Mouse (Mus musculus): Measurements from ENCODE around the gene Pradc1. TPM values are rescaled to one million over a fixed set of nuclear protein-coding genes. Genes with fewer than 3 reads are reported as not detected.
A peak's percentile ranks its signal among the peaks of the same experiment; 100 is the strongest.

Pradc1 gene
- polyA plus RNA-seq, 1 experiment = 13.9 TPM

GRCm38 (mm10) chr6:85409003-85409402, 42.8 kb downstream of the Pradc1 start:
- no peaks in the 10 kb centered on the region for H3K36me3 ChIP-seq (ENCODE audit: control insufficient read depth, insufficient read depth, low read length)
- H3K27me3 ChIP-seq (ENCODE audit: control insufficient read depth, insufficient read depth, low read length) = peaks cover 3% of the 10 kb centered on the region; the same call in 1 of the 2 replicates
- H3K4me1 ChIP-seq (ENCODE audit: control insufficient read depth, insufficient read depth, insufficient read length) = no peaks in the 10 kb centered on the region
- H3K4me3 ChIP-seq (ENCODE audit: extremely low read depth, insufficient read depth, insufficient read length) = no peak overlapping the region
- no peak for TF ChIP-seq CTCF (IDR thresholded peaks at IDR 0.05; ENCODE audit: extremely low read depth, insufficient read depth, insufficient read length, insufficient replicate concordance)
- no peak for TF ChIP-seq POLR2A (IDR thresholded peaks at IDR 0.05; ENCODE audit: low read depth, low read length)
- no peak for DNase-seq (ENCODE audit: low read depth in 1 of 2, low spot score in 2 of 2)
- whole genome bisulfite sequencing = 7% methylated on average over 31 of the region's 31 CpGs
- H3K27ac ChIP-seq (ENCODE audit: insufficient read depth, low read length) = no peak overlapping the region

- H3K36me3 ChIP-seq (ENCODE audit: control insufficient read depth, insufficient read depth, low read length) = no peaks in the 10 kb centered on the region
- 87% methylated on average over 10 of the region's 10 CpGs for WGBS
- TF ChIP-seq POLR2A (IDR thresholded peaks at IDR 0.05; ENCODE audit: low read depth, low read length) (no peak), CTCF (IDR thresholded peaks at IDR 0.05; ENCODE audit: extremely low read depth, insufficient read depth, insufficient read length, insufficient replicate concordance) (no peak)
- H3K4me3 ChIP-seq (ENCODE audit: extremely low read depth, insufficient read depth, insufficient read length) = no peak overlapping the region
- H3K27ac ChIP-seq (ENCODE audit: insufficient read depth, low read length) = no peak overlapping the region
- no peaks in the 10 kb centered on the region for H3K4me1 ChIP-seq (ENCODE audit: control insufficient read depth, insufficient read depth, insufficient read length)
- DNase-seq (ENCODE audit: low read depth in 1 of 2, low spot score in 2 of 2) = no peak
- H3K27me3 ChIP-seq (ENCODE audit: control insufficient read depth, insufficient read depth, low read length) = no peaks in the 10 kb centered on the region
Observed at GRCm38 (mm10) chr6:85403039-85403438, 48.7 kb downstream of the Pradc1 start.

GRCm38 (mm10) chr6:85402613-85403012, 49.2 kb downstream of the Pradc1 start:
- Histone ChIP-seq H3K27me3 (ENCODE audit: control insufficient read depth, insufficient read depth, low read length) (no peaks in the 10 kb centered on the region), H3K27ac (ENCODE audit: insufficient read depth, low read length) (no peak overlapping the region), H3K4me3 (ENCODE audit: extremely low read depth, insufficient read depth, insufficient read length) (no peak overlapping the region), H3K4me1 (ENCODE audit: control insufficient read depth, insufficient read depth, insufficient read length) (no peaks in the 10 kb centered on the region), H3K36me3 (ENCODE audit: control insufficient read depth, insufficient read depth, low read length) (no peaks in the 10 kb centered on the region)
- 20% methylated on average over 2 of the region's 2 CpGs for WGBS
- no peak for TF ChIP-seq CTCF (IDR thresholded peaks at IDR 0.05; ENCODE audit: extremely low read depth, insufficient read depth, insufficient read length, insufficient replicate concordance)
- no peak for TF ChIP-seq POLR2A (IDR thresholded peaks at IDR 0.05; ENCODE audit: low read depth, low read length)
- DNase-seq (ENCODE audit: low read depth in 1 of 2, low spot score in 2 of 2) = no peak

- no peak for DNase-seq (ENCODE audit: low read depth in 1 of 2, low spot score in 2 of 2)
- H3K4me3 ChIP-seq (ENCODE audit: extremely low read depth, insufficient read depth, insufficient read length) = no peak overlapping the region
- no peaks in the 10 kb centered on the region for H3K36me3 ChIP-seq (ENCODE audit: control insufficient read depth, insufficient read depth, low read length)
- H3K4me1 ChIP-seq (ENCODE audit: control insufficient read depth, insufficient read depth, insufficient read length) = no peaks in the 10 kb centered on the region
- H3K27ac ChIP-seq (ENCODE audit: insufficient read depth, low read length) = no peak overlapping the region
- 57% methylated on average over 5 of the region's 5 CpGs for WGBS
- TF ChIP-seq POLR2A (IDR thresholded peaks at IDR 0.05; ENCODE audit: low read depth, low read length) (no peak), CTCF (IDR thresholded peaks at IDR 0.05; ENCODE audit: extremely low read depth, insufficient read depth, insufficient read length, insufficient replicate concordance) (no peak)
- H3K27me3 ChIP-seq (ENCODE audit: control insufficient read depth, insufficient read depth, low read length) = no peaks in the 10 kb centered on the region
Observed at GRCm38 (mm10) chr6:85399715-85400114, 52.1 kb downstream of the Pradc1 start.

GRCm38 (mm10) chr6:85397165-85397564, 54.6 kb downstream of the Pradc1 start:
- 6% methylated on average over 1 of the region's 1 CpGs for WGBS
- no peaks in the 10 kb centered on the region for H3K4me1 ChIP-seq (ENCODE audit: control insufficient read depth, insufficient read depth, insufficient read length)
- TF ChIP-seq CTCF (IDR thresholded peaks at IDR 0.05; ENCODE audit: extremely low read depth, insufficient read depth, insufficient read length, insufficient replicate concordance) = peak; percentile 42; the same call in 1 of the 2 replicates
- no peak for TF ChIP-seq POLR2A (IDR thresholded peaks at IDR 0.05; ENCODE audit: low read depth, low read length)
- H3K36me3 ChIP-seq (ENCODE audit: control insufficient read depth, insufficient read depth, low read length) = no peaks in the 10 kb centered on the region
- H3K4me3 ChIP-seq (ENCODE audit: extremely low read depth, insufficient read depth, insufficient read length) = no peak overlapping the region
- H3K27me3 ChIP-seq (ENCODE audit: control insufficient read depth, insufficient read depth, low read length) = no peaks in the 10 kb centered on the region
- peak in 1 of 2 experiments; percentile 18 for DNase-seq (ENCODE audit: low read depth in 1 of 2, low spot score in 2 of 2)
- H3K27ac ChIP-seq (ENCODE audit: insufficient read depth, low read length) = no peak overlapping the region

Other genes starting within 250 kb of the Pradc1 start
- gene Sfxn5, start 118.5 kb downstream of the Pradc1 start, polyA plus RNA-seq (2012; rRNA removed) = 3.5 and 6.2 TPM in 2 replicates
- 8.0 and 10.1 TPM in 2 replicates for gene Rab11fip5, start 77.3 kb downstream of the Pradc1 start, polyA plus RNA-seq (2012; rRNA removed)
- gene Noto, start 28.1 kb downstream of the Pradc1 start, polyA plus RNA-seq (2012; rRNA removed) = not detected in 2 replicates
- gene Smyd5, start 20.0 kb downstream of the Pradc1 start, polyA plus RNA-seq (2012; rRNA removed) = 21.7 and 25.5 TPM in 2 replicates
- gene Cct7, start 456 bp downstream of the Pradc1 start, polyA plus RNA-seq (2012; rRNA removed) = 71.3 and 73.5 TPM in 2 replicates
- 0.04 TPM in 2 replicates for gene Fbxo41, start 51.0 kb upstream of the Pradc1 start, polyA plus RNA-seq (2012; rRNA removed)
- 0.04 and 0.18 TPM in 2 replicates for gene Egr4, start 61.6 kb upstream of the Pradc1 start, polyA plus RNA-seq (2012; rRNA removed)
- gene Alms1, start 135.6 kb upstream of the Pradc1 start, polyA plus RNA-seq (2012; rRNA removed) = 0.35 and 0.41 TPM in 2 replicates